Mouse (Mus musculus) C2C12 (cell line): Measurements from ENCODE around the gene Prkci.

Source experiments
- CTCF ChIP-seq: IDR thresholded peaks from one replicate; pipeline ENCODE4 v1.5.1; 2011; ENCODE audit not compliant: control insufficient read depth, insufficient read depth, insufficient read length
- USF1 ChIP-seq: IDR thresholded peaks from one replicate; pipeline ENCODE4 v1.6.1; 2011; ENCODE audit warnings: low read depth, mild to moderate bottlenecking, control low read depth, moderate library complexity

DNA sequence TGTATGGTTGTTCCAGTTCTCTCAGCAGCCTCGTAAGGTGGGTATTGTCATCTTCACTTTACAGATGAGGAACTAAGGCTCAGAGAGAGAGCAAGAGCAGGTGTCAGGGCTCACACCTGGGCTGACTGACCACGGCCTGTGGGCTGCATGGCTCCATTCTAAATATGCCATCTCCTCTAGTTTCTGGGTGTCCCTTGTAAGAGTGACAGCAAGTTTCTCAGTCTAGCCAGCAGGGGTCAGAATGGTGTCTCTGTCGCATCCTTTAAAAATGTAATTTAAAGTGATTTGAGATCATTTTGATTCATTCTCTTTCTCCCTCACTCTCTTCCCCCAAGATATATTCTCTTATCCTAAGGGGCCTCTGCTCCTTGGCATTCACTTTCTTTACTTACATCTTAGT, 51.7 kb downstream of the Prkci start:
- TF ChIP-seq CTCF, result no peak
- TF ChIP-seq USF1, result no peak
